Mouse (Mus musculus) lung, adult 2 months (tissue): ENCODE data around the gene Tsx.

Experiments
- CTCF ChIP-seq: fragments of 200-500 bp; IDR thresholded peaks from 2 replicates; pipeline ENCODE4 v1.5.1; 2011; ENCODE audit warnings: mild to moderate bottlenecking, low read length, control low read depth; ENCODE audit not compliant: insufficient read depth
- POLR2A ChIP-seq: fragments of 200-500 bp; IDR thresholded peaks from 2 replicates; pipeline ENCODE4 v1.6.1; 2011; ENCODE audit warnings: low read depth, mild to moderate bottlenecking, control low read depth, low read length, borderline replicate concordance; ENCODE audit errors: extremely low read depth

GRCm38 (mm10) chrX:103405021-103405420 is 9.2 kb upstream of the Tsx start:
- TF ChIP-seq CTCF (no peak), POLR2A (no peak)
